Mouse (Mus musculus) liver, postnatal 0 days (tissue): ENCODE measurements around the gene Pigt.

Source experiments
- CTCF ChIP-seq: sonication (generic); IDR thresholded peaks from 2 replicates; pipeline ENCODE4 v1.5.1; 2016; ENCODE audit warnings: antibody characterized with exemption, low read depth
- EP300 ChIP-seq: IDR thresholded peaks from 2 replicates; pipeline ENCODE4 v1.6.1; 2016; ENCODE audit warnings: antibody characterized with exemption, low read depth, mild to moderate bottlenecking

- TF ChIP-seq CTCF (no peak), EP300 (no peak)
These were observed 44.8 kb downstream of the Pigt start for GRCm38 (mm10) chr2:164542132-164542531.
